Mouse (Mus musculus) inflammation-experienced regulatory T-cells, adult 6 months (primary cell): ENCODE measurements at regions not wholly inside any gene's neighbourhood (a gene's known extent, or its start where the extent isn't known, plus 50 kb on each side); places are given as distances from the start of the nearest gene placed in this dataset.

Experiments used
- ATAC-seq: one replicate; pipeline ENCODE4 v1.8.0; 2017

DNA sequence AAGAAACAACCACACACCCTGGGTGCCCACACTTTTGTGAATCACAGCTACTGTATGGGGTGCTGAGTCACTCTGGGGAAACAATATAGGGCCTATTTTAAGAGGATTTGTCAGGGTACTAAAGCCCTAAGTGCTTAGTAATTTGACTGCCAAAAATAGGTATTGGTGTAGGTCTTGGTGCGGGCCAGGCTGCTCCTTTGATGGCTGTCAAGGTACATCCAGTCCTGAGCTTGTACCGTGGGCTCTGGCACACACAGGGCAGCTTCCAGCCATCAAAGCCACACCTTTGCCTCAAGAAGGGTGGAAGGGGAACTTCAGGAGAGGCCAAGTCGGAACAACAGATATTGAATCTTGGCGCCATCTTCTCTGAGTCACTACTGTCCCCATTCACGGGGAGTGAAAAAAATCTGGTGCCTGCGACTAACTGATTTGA, 64.2 kb upstream of the Dlg1 start:
- ATAC-seq: no peak

DNA sequence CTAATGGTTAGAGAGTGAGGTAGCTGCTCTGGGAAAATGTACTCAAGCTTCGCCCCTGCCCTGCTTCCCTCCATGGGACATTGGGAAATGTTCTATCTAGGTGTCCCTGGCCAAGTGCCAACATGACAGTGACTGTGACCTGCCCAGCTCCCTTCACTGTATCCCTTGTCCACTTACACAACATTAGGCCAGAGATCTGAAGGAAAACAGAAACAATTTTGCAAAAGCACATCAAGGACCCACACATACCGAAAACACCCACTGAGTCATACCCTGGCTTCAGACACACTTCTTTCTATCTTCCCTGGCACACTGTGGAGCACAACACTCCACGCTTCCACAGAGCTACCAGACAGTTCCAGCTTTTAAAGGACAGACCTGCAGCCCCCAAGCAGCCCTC, 62.0 kb upstream of the Dlg1 start:
- ATAC-seq: no peak

DNA sequence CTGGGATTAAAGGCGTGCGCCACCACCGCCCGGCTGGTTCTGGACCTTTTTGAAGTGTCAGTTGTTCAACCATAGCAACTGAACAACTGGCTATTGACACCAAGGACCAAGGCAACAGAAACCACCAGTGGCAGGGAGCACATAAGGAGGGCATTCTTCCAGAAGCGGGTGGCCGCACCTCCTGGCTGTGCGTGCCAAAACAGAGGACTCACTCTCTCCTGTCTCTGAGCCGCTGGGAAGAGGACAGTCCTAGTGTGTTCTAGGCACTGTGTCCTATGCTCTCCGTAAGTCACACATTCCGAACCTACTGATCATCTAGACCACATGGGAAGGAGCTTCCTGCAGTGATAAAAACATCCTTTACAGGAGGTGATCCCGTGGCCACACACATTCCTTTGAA, 60.1 kb upstream of the Dlg1 start:
- ATAC-seq: no peak

DNA sequence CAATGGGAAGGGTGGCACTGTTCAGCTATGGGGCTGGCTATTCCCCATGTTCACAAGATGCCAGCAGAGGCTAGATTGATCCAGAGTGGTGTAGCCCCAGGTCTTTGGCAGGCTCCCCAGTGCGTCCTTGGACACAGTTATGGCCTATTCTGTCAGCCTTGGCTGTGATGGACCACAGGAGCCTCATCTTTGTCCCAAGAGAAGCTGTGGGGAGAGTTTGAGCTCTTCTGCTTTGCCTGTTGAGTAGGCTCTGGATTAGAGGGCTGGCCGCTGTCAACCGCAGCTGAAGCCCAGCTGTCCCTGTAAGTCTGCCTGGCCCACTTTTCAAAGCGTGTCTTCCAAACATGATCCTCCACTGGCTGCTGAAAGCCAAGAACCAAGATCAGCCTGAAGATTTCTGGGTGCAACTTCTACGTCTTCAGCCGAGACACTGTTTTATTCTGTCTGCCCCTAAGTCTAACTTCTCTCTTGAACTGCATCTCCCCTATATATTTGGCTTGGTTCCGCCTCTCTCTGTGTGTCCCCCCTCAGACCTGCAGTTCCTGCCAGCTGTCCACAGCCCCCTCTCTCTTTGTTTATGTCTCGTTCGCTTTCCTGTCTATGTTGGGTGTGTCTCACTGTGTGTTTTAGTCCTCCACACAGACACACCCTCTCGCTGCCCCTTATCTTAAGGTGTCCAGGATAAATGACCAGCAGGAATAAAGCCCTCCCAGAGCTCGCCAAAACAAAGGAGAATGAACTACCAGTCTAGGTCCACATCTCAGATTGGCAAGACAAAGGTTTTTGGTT, 56.7 kb upstream of the Dlg1 start:
- ATAC-seq: no peak

DNA sequence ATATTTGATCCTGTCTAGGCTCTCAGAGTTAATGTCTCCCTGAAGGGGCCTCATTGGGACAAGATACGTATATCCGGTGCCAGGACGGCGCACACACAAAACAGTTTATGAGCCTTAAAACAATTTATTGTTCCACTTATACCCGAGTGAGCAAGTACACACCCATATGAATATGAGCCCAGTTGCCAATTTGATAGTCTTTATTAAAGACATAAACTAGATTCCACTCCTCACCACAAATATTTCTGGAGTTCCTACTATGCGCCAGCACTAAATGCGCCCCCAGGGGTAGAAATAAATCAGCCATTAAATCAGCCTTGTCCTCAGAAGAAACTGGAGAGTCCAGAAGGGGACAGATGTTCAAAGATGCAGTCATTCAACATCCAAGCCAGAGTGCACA, 54.3 kb upstream of the Dlg1 start:
- no peak for ATAC-seq

DNA sequence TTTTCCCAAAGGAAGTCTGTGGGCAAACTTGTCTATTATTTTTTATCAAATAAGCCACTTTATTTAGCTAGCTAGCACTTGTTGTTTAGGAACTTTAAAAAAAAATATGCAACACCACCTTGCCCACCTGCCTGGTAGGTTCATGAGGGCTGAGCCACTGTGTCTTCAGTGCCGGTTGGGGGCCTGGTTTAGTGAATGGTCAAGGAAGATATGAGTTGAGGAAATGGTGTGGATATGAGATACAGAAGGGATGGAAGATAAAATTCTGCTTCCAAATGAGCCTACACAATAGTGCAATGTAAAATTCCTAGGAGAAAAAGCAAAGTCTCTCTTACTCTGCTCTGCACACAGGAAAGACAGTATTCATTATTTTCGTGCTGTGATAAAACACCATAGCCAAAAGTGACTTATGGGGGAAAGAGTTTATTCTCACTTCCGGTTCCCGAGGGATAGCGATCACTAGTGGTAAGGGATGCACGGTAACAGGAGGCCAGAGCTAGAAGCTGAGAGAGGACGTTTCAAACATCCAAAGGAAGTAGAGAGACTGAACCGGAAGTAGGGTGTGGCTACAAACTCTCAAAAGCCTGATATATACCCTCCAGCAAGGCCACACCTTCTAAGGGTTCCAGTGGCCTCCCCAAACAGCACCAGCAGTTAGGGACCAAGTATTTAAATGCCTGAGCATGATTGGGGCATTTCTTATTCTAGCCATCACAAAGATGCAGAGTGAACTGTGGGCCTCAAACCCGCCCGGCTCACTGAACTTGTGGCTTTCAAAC, 53.7 kb upstream of the Dlg1 start:
- ATAC-seq: no peak
